Mouse (Mus musculus): ENCODE measurements around the gene Prkrip1.

The Prkrip1 gene

DNA sequence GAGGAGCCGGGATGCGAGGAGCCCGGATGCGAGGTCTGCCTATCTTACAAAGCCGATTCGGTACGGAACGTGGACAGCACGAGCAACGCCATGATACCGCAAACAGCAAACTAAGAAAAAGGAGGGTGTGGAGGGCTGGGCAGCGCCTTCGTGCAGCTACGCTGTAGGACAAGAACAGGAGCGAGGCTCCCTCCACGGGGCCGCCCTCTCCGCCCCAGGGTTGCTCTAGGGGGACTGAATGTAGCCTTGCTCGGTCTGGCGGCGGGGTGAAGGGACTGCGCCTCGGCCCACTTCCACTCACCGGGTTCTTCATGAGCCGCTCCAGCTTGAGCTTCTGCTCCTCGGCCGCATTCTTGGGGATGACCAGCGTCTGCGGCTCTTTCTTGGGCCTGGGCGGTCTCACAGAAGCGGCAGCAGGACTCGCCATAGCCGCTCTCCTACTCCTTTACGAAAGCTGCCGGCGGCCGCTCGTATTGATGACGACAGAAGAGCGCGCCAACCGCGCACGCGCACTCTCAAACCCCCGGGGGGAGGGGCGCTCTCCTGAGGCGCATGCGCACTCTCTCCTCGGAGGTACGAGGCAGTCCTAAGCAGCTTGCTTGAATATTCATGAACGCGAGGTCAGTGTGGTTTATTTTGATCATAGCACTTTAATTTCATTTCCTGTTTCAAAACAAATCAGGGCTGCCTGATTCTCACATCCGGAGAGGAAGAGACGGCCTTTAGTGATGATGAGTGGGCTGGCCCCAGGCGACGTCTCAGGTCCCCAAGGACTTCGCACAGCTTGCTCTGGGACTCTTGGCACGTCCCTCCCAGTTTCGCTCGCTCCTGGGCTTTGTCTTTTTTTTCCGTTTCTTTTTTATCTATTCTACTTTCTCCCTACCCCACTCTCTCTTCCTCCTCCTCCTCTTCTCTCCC lies at the start of gene Prkrip1:
Prkrip1 (minus strand) TSS at position 490 of the 918 bp plus-strand sequence.
- peak; percentile 91 for DNase-seq

DNA sequence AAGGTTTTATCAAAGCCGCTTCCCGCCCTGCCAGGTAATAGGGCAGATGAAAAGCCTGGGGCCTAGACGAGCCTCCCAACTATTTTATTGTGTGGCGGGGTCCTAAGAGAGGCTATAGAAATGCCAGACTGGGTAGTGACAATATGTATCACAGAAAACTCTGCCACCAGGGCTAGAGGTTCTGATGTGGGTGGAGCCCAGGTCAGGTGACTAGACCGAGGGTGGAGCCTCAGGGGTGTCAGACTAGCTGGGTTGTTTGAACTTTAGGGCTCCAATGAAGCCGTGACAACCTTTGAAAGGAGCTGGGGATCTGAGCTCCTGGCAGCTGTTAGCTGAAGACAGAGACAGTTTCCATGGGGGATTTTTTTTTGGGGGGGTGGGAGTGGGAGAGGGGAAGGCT lies 49.7 kb upstream of the Prkrip1 start:
- DNase-seq = no peak

DNA sequence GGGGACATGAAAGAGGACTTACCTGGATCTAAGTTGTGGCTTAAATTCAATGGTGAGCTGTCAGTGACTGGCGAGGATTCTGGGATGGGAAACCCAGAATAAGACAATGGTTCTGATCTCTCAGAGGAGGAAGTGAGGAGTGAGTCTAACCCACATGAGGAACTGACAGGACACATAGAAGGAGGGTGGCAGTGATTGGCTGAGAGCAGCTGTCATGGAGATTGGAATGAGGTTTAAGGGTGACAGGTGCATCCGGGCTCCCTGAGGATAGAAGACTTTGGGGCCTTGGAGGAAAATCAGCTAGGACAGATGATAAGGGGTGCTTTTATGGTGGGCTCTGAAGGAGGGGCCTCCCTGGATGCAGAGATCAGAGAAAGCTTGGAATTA lies 47.7 kb upstream of the Prkrip1 start, which contains the start of gene Sh2b2:
Sh2b2 (minus strand) TSS at position 105 of the 387 bp plus-strand sequence.
- DNase-seq = no peak

DNA sequence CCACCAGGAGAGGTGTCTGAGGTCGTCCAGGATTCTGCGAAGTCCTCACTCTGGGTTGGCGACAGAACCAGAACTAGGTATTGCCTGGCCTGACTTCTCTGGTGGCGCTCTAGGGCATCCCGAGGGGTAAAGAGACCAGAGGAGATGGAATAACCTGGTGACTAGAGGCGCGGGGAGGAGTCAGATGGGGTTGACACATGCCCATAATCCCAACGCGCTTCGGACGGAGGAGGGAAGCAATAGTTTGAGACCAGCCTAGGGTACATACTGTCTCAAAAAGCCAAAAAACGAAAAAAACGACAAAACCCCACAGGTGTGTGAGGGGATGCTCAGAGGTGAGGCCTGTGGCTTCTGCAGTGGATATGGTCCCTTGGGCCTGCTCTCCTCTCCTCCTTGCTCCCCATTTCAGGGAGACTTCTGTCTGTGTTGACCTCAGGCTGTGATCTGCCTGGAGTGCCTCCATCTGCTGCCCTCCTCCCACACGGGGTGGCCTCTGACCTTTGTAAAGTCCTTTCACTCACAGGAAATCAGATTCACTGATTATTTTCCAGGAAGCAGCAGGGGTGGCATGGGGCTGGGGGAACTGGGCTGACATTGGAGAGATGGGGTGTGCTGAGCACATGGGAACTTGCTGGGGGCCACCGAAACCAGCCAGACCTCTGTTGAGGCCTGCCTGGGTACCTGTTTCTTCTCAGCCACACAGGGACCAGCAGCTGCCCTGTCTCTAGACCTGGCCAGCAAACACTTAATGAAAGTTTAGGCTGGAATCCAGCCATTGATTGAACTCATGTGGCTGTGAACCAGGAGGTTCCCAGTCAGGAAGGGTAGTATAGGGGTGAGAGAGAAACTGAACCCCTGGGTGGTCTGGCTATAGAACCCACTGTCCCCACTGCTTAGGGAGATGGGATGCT lies 47.0 kb upstream of the Prkrip1 start:
- no peak for DNase-seq

DNA sequence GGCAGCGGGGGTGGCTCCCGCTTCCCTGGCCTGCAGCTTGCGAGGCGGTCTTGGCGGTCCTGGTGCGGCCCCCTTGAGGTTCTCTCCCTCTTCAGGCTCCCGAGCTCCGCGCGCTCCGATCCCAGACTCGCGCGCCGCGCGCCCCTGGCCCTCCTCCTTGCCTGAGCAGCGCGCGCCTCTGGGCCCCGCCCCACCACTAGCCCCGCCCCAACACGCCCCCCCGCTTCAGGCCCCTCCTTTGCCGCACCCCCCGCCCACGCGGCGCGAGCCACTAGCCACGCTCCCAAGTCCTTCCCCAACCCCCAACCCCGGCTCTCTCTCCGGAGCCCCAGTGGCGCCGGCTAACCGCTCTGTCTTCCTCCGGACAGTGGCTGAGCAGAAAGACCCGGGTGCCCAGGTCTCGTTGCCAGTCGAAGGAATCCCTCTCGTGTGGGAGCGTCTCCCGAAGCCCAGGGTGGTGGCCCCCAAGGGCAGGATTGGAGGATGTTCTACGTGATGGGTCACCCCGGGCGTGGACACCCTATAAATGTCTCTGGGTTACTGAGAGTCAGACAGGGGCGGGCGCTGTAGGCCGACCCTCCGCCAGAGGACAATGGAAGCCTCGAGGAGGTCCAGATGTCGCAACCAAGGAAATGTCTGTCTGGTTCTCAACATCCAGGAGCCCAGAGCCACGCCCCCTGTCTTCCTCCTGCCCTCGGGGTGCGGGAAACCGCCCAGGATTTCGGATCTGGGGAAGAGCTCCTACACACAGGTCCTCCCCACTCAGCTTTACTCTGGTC lies 46.2 kb upstream of the Prkrip1 start:
- peak; percentile 60 for DNase-seq

DNA sequence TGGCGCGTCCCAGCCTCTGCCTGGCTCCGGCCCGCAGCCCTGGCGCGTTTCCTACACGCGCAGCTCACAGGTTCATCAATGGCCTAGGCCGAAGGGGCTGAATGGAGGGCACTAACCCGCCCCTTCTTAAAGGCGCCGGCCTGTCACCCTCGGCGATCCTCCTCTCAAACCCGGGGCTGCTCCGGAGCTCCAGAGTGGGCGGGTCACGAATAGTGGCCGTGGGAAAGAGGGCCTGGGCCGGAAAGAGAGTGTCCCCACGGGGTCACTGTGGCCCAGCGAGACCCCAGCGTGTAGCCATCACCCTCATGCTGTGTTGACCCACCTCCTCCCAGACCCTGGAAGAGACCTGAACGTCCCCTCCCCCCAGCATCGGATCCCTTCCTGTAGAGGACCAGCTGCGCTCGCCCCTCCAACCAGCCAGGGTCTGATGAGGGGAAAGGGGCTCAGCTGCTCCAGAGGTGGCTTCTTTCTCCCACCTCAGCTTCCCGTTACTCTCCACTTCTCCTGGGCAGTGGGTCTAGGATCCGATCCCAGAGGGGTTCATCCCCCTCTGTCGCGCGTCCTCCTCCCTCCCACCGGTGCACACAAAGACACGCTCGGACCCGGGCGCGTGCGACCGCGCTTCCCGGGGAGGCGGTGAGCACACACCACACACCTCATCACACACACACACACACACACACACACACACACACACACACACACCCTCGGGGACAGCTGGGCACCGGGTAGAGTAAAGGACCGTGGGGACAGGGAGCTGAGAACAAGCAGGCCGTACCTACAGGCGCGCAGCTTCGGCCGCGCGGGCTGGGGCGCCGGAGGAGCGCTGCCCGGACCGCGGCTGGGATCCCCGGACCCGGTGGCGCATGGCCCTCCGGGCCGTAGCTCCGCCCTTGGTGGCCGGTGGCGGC lies 45.3 kb upstream of the Prkrip1 start:
- no peak for DNase-seq

DNA sequence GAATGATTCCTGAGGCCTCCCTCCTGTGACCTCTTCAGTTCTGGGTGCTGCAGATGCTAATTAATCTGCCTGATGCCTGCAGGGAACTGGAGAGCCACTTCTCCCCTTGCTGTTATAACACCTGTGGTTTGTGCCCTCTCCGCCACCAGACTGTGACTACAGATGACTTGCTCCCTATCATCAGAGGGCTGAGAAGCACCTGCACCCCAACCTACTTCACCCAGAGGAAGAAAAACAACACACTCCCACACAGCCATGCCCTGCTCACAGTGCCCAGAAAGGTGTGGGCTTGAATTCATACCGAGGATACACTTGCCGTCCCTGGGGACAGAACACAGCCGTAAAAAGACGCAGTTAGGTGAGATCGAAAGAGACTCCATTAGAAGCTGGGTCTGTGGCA lies 42.4 kb upstream of the Prkrip1 start:
- no peak for DNase-seq

DNA sequence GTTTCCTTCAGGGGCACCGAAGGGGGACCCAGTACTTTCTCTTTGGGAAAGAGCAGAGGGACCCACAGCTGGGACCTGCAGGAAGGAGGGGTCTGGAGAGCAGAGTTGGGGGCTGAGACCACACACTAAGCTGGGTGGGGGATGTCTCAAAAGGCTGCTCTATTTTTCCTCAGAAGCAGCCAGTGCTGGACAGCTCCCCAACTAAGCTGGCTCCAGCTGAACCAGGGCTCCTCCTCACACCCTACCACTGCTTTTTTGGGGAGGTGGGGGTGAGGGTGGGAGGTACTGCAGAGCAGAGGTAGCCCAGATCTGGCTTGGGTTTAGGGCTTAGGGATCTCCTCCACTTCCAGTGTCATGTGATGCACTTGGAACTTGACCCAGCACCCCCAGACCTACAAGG lies 41.6 kb upstream of the Prkrip1 start:
- DNase-seq = no peak

DNA sequence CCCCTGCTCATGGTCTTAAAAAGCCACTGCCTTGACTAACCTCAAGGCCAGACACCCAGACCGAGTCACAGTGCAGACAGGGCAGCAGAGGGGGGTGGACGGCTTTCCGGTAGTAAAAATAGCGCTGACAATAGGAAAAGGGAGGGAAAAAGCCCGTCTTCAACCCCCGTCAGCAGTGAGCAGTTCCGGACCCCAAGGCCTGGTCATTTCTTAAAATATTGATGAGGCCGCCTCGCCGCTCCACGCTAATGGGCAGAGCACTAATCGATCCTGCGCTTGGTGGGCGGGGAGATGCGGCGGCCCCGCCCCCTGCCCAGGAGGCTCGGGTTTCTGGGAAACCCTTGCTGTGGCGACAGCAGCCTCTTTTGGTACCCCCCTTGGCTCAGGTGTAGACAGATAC lies 38.8 kb upstream of the Prkrip1 start:
- DNase-seq = no peak

DNA sequence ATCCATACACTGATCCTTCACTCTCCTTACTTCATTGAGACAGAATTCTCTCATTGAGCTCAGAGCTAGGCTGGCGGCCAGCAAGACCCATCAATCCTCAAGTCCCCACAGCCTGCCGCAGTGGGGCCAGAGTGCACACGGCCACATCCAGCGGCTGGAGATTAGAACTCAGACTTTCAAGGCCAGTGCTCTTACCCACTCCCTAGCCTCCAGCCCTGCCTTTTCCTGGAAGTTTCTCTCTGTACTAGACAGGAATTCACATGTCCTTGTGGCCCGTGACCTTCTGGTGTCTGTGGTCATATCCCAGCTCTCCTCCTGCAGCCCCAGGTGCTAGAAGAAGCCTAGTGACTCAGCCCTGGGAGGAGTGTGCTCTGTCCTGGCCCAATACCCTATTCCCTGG lies 37.8 kb upstream of the Prkrip1 start:
- no peak for DNase-seq

DNA sequence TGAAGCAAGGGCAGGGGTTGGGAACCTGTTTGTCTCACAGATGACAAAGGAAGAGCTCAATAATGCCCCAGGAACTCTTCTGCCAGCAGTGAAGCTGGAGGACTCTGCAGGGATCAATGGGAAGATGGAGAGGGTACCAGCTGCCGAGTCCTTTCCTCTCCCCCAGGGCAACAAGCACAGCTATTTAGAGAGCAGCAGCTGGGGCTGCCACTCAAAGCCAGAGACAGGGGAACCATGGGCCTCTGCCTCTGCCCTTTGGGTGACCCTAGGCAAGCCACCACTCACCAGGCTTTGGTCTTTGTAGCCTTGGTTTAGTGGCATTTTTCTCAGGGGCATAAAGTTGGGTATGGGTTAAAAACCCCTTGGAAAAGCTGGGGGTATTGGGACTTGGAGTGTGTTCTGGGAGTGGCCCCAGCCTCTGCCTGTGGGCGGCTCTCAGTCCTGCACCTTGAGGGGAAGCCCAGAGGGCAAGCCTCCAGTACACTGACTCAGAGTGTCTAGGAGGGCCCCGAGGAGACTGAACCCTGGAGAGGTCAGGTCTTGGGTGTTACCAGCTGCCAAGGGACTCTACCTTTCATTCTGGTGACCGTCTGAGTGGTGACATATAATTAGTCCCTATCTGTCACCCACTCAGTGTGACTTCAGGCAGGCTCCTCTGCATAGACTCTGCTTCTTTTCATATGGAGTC lies 31.7 kb upstream of the Prkrip1 start:
- no peak for DNase-seq

DNA sequence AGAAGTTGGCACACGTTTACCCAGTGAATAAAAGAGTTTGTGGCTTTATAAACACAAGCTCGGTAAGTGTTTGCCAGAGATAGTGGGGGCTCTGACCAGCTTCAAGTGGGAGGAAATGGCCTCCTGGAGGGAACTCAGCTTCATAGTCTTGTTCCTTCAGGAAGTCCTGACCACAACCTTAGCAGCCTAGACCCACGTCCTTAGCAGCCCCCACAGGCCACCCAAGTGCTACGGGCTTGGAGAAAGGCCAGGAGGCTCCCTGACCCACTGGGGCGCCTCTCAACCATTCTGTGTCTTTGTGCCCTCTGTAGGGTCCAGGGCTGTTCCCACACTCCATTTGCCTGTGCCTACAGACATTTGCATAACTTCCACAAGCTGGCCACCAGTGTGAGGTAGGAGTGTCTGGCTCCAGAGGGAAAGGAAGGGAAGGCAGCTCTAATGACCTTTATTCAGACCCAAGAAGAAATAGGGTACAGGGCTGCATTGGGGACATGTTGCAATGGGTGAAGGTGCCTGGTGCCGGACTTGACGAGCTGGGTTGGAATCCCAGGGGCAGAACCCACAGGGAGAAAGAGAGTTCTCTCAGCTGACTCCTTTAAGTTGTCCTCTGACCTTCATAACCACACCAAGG lies 27.6 kb upstream of the Prkrip1 start:
- DNase-seq = no peak

DNA sequence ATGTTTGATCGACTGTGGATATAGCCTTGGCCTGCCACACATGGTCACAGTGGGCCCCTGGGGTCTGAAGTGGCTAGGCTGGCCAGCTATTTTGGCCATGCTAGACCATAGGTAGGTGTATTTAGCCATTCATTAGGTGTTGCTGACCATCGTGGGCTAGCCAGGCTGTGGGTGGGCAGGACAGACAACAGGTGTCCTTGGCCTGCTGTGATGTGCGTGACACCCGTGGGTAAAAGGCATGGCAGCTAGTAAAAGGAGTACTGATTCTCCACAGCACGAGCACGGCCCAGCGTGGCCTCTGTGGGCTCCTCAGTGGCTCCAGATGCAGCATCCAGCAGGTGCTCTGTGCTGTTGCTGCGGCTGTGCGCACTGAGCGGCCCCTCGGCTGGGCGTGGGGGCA lies 19.8 kb upstream of the Prkrip1 start:
- DNase-seq = no peak

DNA sequence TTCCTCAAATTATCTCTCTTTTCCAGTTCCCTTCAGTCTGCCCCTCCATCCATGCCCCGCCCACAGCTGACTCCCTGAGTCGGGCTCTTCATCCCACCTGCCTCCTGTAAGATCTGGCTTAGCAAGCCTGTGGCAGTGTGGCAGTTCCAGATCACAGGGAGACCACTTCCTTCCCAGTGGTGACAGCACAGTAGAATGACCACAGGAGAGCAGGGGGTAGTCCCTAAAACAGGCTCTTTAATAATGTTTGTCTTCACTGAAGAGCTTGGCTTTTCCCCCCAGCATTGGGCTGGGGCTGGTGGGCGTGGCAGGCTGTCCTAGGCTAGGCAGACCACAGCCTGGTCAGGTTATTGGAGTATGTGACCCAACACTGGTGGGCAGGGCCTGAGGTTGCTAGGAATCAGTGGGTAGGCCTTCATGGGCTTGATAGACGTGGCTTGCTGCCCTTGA lies 19.2 kb upstream of the Prkrip1 start:
- no peak for DNase-seq

DNA sequence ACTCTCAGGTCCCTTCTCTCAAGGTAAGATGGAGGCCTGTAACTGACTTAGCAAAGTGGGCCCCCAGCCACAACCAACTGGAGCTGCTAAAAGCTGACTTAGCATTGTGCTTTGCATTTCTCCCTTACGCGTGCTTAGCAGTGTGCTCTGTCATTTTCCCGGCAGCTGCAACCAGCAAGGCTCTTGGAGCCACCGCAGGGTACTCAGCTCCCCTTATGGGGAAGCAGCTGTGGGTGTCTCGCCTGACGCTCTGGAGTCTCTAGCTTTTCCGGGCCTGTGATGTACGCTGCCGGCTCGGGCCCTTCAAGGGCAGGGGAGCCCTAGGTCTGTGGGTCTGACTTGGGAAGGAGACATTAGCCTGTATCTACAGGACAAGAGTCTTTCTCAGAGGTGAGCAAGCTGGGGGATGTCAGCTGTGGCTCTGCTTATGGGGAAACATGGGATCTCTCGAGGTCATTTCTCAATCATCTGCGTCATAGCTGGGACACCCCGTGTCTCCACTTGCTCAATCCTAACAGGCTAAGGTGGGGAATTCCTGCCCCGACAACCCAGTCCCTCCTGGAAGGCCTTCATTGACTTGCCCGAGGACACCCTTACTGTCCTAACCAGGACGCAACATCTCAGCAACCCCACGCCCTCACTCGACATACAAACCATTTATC lies 18.4 kb upstream of the Prkrip1 start:
- no peak for DNase-seq

DNA sequence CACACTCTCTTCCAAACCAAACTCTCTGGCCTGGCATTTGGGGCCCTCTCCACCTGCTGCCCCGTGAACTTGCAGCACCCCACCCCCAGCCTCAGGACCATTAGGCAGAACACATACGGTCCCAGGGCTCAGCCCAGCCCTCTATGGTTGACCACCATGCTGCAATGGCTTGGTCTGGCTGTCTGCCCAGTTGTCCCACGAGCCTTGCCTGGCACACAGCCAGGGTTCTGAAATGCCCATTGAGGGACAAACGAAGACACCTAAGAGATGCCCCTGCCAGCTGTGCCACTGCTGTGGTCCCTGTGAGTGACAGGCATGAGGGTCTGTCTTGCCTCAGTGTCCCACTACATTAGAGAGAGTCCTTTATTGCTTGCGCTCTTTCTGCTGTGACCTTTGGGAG lies 17.2 kb upstream of the Prkrip1 start:
- DNase-seq = no peak

DNA sequence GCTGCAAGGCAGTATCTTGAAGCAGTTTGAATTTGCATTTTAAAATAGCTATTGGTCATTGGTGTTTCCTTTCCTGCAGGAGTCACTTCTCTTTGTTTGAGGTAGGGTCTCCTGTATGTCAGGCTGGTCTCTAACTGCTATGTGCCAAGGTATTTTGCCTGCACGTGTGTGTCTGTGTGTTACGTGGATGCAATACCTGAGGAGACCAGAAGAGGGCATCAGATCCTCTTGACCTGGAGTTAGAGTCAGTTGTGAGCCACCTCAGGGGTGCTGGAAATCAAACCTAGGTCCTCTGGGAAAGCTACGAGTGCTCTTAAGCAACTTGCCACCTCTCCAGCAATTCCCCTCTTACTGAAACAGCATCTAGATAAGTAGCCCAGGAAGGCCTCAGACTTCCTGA lies 16.4 kb upstream of the Prkrip1 start:
- DNase-seq = no peak

DNA sequence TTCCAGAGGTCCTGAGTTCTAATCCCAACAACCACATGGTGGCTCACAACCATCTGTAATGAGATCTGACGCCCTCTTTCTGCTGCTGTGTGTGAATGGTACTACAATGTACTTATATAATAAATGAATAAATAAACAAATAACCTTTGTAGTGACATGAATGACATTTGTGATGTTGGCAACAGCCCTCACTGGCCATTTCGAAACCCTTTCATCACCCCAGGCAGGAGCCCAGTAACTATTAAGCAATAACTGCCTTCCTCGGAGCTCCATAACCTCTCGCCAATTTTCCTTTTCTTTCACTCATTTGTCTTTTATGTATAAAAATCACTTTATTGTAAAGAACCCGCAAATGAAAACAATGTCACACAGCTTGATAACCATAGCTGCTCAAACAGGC lies 15.0 kb upstream of the Prkrip1 start:
- no peak for DNase-seq

DNA sequence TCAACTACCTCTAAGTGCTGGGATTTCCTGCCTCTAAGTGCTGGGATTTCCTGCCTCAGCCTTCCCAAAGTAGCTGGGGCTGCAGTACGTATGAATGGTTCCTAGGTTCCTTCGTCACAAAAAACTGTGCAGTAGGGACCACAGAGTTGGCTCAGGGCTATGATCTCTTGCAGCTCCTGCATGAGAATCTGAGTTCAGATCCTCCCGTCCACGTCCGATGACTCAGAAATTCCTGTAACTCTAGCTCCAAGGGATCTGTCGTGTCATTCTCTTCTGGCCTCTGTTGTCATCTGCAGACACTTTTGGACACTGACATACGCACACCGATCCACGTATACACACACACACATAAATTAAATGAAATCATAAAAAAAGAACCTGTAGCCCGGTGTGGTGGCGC lies 14.0 kb upstream of the Prkrip1 start:
- DNase-seq = no peak
